Mouse (Mus musculus): ENCODE results near the gene Cip2a. TPM values are rescaled to one million over a fixed set of nuclear protein-coding genes. Genes with fewer than 3 reads are reported as not detected.
A peak's percentile ranks its signal among the peaks of the same experiment; 100 is the strongest.

The Cip2a gene
- polyA plus RNA-seq (2015; fragmentation: Nextera tagmentation; extraction: Ambion mirVana) = 7.3 and 8.9 TPM in 2 replicates

DNA sequence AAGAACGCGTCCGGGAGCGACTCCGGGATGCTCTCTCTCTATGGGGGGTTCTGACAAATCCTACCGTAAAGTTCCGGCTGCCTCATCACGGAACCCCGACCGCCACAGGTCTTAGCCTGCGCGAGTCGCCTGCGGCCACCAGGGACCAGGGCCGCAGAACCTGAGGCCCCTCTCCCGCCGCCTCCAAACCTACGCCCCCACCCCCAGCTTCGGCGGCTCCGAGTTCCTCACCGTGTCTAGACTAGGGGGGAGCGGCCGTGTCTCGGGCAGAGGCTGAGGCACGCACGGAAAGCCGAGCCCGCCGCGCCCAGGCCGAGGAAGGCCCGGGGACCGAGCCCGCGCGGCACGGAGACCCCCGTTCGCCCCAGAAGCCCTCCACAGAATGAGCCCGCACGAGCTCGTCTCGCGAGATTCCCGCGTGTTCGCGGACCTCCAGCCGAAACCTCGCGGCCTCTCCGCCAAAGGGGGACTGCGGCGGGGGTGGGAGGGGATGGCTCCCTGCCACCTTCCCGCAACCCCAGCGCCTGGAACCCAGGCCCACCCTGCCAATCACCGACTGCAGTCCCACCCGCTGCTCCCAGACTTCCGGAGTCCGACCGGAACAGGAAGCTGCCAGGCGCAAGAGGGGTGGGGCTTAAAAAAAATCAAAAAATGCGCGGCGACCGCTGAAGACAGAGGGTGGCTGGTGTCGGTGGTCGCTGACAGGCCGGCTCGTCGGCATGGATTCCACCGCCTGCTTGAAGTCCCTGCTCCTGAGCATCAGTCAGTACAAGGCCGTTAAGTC is at the start of gene Cip2a, which contains the start of gene Dzip3:
Gene Cip2a, plus strand, starts transcription at position 627 of the 784 bp plus-strand sequence.
Gene Dzip3, minus strand, starts transcription at position 607 of the 784 bp plus-strand sequence.
- Histone ChIP-seq H3K4me3 (peak within 1 kb of the TSS; percentile 97), H3K36me3 (no peaks in the 10 kb centered on the region), H3K27me3 (no peaks in the 10 kb centered on the region), H3K9ac (peak within 1 kb of the TSS; percentile 98), H3K4me1 (replicated peaks) (peaks cover 14% of the 10 kb centered on the region), H3K9me3 (no peaks in the 10 kb centered on the region), H3K27ac (replicated peaks) (peak within 1 kb of the TSS; percentile 97), H3K4me2 (peak within 1 kb of the TSS; percentile 95)
- peak; percentile 99 for ATAC-seq (ENCODE audit: low FRiP score, low read depth)
- under 1% methylated on average over 74 of the region's 74 CpGs for WGBS

DNA sequence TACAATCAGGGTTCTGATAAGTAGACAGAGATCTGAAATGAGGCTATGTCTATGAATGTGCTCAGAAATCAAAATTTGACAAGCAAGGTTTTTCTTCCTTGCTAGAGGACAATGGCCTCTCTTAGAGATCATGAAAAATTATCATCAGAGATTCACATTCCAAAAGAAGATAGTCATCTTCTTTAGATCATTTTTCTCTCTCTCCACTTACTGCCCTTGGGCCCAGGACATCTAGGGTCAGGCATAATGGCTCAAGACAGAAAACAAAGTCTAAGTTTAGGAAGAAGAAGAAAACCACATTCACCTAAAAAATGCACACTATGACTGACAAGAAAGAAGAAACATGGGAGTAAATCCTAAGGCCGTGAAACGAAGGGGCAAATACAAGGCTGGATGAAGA is 21.0 kb upstream of the Cip2a start:
- no peak for ATAC-seq (ENCODE audit: low FRiP score, low read depth)
- Histone ChIP-seq H3K36me3 (peaks cover 23% of the 10 kb centered on the region), H3K27me3 (no peaks in the 10 kb centered on the region), H3K4me2 (no peak overlapping the region), H3K27ac (replicated peaks) (no peak overlapping the region), H3K4me3 (no peak overlapping the region), H3K9ac (no peak overlapping the region), H3K4me1 (replicated peaks) (no peaks in the 10 kb centered on the region), H3K9me3 (no peaks in the 10 kb centered on the region)
- 98% methylated on average over 2 of the region's 2 CpGs for WGBS

DNA sequence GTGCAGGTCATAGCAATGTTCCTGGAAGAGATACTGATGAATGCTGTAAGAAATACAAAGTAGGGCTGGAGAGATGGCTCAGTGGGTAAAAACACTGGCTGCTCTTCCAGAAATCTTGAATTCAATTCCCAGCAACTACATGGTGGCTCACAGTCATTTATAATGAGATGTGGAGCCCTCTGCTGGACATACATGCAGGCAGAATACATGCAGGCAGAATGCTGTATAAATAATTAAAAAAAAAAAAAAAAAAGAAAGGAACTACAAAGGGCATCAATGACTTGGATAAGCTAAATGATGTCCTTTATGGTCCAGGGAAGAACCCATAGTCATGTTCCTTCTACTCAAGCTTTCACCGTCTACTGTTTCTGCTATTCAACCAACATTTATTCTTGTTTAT is 20.4 kb upstream of the Cip2a start:
- H3K27me3 ChIP-seq = no peaks in the 10 kb centered on the region
- 96% methylated on average over 1 of the region's 1 CpGs for WGBS
- peaks cover 29% of the 10 kb centered on the region for H3K36me3 ChIP-seq
- H3K4me1 ChIP-seq (replicated peaks) = no peaks in the 10 kb centered on the region
- no peaks in the 10 kb centered on the region for H3K9me3 ChIP-seq
- no peak overlapping the region for H3K27ac ChIP-seq (replicated peaks)
- no peak overlapping the region for H3K9ac ChIP-seq
- H3K4me2 ChIP-seq = no peak overlapping the region
- ATAC-seq (ENCODE audit: low FRiP score, low read depth) = no peak
- H3K4me3 ChIP-seq = no peak overlapping the region

DNA sequence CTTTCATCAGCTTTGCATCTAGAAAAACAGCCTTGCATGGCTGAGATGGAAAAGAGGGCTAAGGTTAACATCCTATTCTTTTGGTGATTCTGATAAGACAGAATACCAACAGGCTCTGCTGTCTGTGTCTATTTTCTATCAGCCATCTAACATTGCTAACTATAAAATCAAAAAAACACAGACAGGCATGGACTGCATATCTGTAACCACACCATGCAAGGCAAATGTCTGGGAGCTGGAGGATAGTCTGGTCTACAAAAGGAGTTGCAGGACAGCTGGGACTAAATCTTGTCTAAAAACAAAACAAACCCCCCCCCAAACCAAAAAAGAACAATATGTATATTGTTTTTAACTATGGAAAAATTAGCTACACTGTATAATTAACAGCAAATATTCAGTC is 14.0 kb upstream of the Cip2a start:
- Histone ChIP-seq H3K27me3 (no peaks in the 10 kb centered on the region), H3K36me3 (peaks cover 25% of the 10 kb centered on the region), H3K9me3 (no peaks in the 10 kb centered on the region), H3K4me2 (no peak overlapping the region), H3K4me1 (replicated peaks) (no peaks in the 10 kb centered on the region), H3K4me3 (no peak overlapping the region), H3K27ac (replicated peaks) (no peak overlapping the region), H3K9ac (no peak overlapping the region)
- ATAC-seq (ENCODE audit: low FRiP score, low read depth) = no peak

DNA sequence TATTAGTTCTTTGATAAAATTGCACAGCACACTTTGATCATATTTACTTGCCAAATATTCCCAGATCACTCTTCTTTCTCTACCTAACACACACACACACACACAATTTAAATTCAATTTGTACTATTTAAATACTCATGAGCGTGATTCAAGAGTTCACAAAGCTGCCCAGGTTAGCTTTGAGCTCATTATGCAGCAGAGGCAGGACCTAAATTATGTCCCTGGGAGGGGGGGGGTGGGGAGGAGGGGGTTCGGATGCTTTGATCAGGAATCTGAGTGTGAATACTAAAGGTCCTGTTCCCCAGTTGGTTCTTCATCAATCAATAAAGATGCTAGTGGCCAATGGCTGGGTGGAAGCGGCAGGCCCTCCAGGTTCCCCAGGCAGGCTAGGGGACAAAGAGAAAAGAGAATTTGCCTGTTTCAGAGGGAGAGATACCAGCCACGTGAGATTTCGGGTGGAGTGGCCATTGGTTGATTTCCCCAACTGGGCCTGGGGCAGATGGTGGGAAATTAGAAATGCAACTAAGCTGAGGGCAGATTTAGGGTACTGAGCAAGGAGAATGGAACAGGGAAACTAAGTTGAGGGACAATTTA is 8.9 kb upstream of the Cip2a start:
- no peaks in the 10 kb centered on the region for H3K4me1 ChIP-seq (replicated peaks)
- H3K27ac ChIP-seq (replicated peaks) = no peak overlapping the region
- ATAC-seq (ENCODE audit: low FRiP score, low read depth) = no peak
- 52% methylated on average over 5 of the region's 5 CpGs for WGBS
- H3K27me3 ChIP-seq = no peaks in the 10 kb centered on the region
- no peaks in the 10 kb centered on the region for H3K9me3 ChIP-seq
- H3K9ac ChIP-seq = no peak overlapping the region
- no peak overlapping the region for H3K4me3 ChIP-seq
- peaks cover 10% of the 10 kb centered on the region for H3K36me3 ChIP-seq
- H3K4me2 ChIP-seq = no peak overlapping the region

DNA sequence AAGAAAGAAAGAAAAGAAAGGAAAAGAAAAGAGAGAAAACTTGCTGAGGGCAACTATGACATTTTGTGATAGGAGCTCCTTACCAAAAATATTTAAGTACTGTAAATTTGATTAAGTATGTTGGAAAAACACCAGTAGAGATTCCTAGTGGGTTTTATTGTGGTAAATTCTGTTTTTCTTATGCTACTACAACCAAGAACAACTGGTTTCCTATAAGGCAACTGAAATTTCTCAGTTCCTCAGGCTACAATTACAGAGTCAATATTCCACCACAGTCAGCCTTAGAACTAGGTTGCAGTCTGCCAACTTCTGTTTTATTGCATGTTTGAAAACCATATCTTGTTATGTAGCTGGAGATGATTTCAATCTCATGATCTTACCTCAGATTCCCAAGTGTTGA is 4.3 kb upstream of the Cip2a start:
- no peaks in the 10 kb centered on the region for H3K27me3 ChIP-seq
- H3K36me3 ChIP-seq = no peaks in the 10 kb centered on the region
- no peak overlapping the region for H3K4me2 ChIP-seq
- H3K4me1 ChIP-seq (replicated peaks) = peaks cover 10% of the 10 kb centered on the region
- H3K9me3 ChIP-seq = no peaks in the 10 kb centered on the region
- no peak overlapping the region for H3K9ac ChIP-seq
- no peak overlapping the region for H3K4me3 ChIP-seq
- no peak overlapping the region for H3K27ac ChIP-seq (replicated peaks)
- ATAC-seq (ENCODE audit: low FRiP score, low read depth) = no peak

DNA sequence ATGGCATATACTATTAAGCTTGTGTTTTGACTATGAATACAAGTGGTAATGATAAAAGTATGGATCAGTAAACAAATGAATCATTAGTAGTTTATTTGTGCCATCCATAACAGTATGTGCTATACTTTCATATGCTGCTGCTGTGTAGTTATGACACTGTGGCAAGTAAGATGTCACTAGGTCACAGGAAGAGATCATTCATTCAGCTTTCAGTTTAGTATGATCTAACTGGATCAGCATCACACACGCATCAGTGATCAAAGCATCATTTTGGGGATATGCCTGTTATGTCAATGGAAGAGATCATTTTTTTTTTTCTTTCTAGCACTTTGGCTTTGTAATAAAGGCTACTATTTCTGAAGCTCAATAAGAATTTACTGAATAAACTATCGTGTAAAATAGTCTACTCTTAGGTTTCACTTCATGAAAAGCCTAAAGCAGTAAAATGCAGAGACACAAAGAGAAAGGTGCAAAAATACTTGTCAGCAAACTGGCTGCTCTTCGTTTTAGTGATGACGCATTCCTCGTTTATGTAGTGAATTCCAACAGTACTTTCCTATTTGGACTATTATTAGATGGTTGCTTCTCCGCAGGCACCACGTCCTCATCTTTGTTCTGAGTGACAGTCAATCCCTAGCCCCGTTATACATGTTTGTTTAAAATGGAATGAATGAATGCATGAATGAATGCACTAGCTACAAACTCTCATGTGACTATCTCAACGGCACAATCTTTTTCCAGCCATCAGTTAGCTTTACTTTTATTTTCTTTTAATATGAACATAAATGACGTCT is 1.4 kb upstream of the Cip2a start:
- peak overlapping the region; percentile 98 for H3K9ac ChIP-seq
- H3K4me2 ChIP-seq = peak overlapping the region; percentile 58
- H3K27me3 ChIP-seq = no peaks in the 10 kb centered on the region
- H3K36me3 ChIP-seq = no peaks in the 10 kb centered on the region
- peak overlapping the region; percentile 97 for H3K4me3 ChIP-seq
- 27% methylated on average over 10 of the region's 10 CpGs for WGBS
- peaks cover 14% of the 10 kb centered on the region for H3K4me1 ChIP-seq (replicated peaks)
- ATAC-seq (ENCODE audit: low FRiP score, low read depth) = no peak
- 0 out of 2 replicates have a peak overlapping the region, but pooled peaks have one; percentile 7 for H3K27ac ChIP-seq (replicated peaks)
- H3K9me3 ChIP-seq = no peaks in the 10 kb centered on the region

DNA sequence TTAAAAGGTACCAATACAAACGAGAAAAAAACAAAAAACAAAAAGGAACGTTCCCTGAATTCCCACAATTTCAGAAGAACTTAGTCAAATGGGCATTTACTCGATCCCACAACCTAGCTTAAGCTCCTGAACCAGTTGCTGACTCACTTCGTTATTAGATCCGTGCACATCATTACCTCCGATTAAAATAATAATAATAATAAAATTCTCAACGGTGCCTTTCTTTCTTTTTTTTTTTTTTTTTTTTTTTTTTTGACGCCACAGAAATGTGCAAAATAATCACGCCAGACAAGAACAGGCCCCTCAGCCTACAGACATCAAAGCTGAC is 790 bp upstream of the Cip2a start:
- Histone ChIP-seq H3K4me3 (peak overlapping the region; percentile 97), H3K4me2 (peak overlapping the region; percentile 58), H3K36me3 (no peaks in the 10 kb centered on the region), H3K27me3 (no peaks in the 10 kb centered on the region), H3K4me1 (replicated peaks) (peaks cover 14% of the 10 kb centered on the region), H3K9me3 (no peaks in the 10 kb centered on the region), H3K9ac (peak overlapping the region; percentile 98), H3K27ac (replicated peaks) (peak overlapping the region; percentile 97)
- WGBS = 3% methylated on average over 9 of the region's 9 CpGs
- no peak for ATAC-seq (ENCODE audit: low FRiP score, low read depth)

DNA sequence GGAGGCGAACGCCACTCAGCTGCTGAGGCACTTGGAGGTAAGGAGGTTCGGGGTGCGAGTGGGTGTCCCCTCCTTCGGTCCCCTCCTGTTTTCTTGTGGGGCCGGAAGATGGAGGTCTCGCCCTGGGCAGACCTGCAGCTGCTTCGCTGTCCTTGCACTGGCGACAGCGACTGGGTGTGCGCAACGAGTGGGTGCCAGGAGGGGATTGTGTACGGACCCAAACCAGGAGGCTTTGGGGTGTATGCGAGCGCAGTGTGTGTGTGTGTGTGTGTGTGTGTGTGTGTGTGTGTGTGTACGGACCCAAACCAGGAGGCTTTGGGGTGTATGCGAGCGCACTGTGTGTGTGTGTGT is 333 bp downstream of the Cip2a start:
- Histone ChIP-seq H3K36me3 (no peaks in the 10 kb centered on the region), H3K9ac (peak overlapping the region; percentile 46), H3K4me3 (peak overlapping the region; percentile 97), H3K4me1 (replicated peaks) (peaks cover 14% of the 10 kb centered on the region), H3K9me3 (no peaks in the 10 kb centered on the region), H3K27ac (replicated peaks) (no peak overlapping the region), H3K4me2 (peak overlapping the region; percentile 95), H3K27me3 (no peaks in the 10 kb centered on the region)
- no peak; the same call in 1 of the 2 replicates for ATAC-seq (ENCODE audit: low FRiP score, low read depth)
- 1% methylated on average over 18 of the region's 18 CpGs for WGBS

DNA sequence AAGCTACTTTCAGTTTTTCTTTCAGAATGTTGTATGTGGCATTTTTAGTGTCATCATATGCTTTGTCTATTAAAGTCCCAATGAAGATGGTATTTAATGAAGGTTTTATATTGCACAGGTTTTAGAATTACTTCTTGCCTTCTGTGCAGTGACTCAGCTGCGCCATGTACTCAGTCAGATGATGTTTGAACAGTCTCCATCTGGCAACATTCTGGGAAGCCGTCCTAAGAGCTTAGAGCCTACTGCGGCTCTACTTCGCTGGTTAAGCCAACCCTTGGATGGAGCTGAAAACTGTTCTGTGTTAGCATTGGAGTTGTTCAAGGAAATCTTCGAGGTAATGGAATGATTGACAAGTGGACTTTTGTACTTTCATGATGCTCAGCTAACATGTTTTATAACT is 10.2 kb downstream of the Cip2a start:
- no peak overlapping the region for H3K4me2 ChIP-seq
- WGBS = 93% methylated on average over 5 of the region's 5 CpGs
- 0 out of 2 replicates have a peak, but pooled peaks cover 5% of the 10 kb centered on the region for H3K36me3 ChIP-seq
- H3K4me1 ChIP-seq (replicated peaks) = no peaks in the 10 kb centered on the region
- H3K9me3 ChIP-seq = no peaks in the 10 kb centered on the region
- no peak overlapping the region for H3K9ac ChIP-seq
- no peaks in the 10 kb centered on the region for H3K27me3 ChIP-seq
- H3K4me3 ChIP-seq = no peak overlapping the region
- H3K27ac ChIP-seq (replicated peaks) = no peak overlapping the region
- no peak for ATAC-seq (ENCODE audit: low FRiP score, low read depth)

DNA sequence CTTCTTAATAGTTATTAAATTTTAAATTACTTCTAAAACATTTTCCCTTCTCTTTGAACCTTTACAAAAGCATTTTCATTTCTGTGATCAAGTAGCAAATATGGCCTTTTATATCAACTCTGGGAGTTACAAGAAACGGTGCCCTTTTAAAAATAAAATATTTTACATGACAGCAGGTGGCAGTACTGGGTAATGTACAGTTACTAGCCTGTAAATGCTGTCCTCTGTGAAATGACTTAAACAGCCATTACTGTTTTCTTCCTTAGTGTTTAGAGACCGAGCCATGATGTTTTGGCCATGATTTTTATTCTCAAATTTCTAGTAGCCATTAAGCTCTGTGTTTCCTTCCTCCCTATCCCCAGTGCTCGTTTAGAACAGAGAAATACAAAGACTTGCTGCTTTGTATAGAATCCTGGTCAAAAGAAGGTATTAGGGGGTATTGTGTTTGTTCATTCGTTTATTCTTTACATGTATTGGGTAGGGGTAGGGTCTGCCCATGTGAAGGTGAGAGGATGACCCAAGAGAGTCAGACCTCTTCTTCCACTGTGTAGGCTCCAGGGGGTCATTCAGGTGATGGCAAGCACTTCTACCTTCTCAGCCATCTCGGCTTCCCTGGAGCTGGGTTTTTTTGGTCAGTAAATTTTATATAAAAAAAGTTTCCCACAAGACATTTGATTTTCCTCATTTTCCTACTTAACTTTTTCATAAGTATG is 22.8 kb downstream of the Cip2a start:
- no peak overlapping the region for H3K27ac ChIP-seq (replicated peaks)
- no peaks in the 10 kb centered on the region for H3K9me3 ChIP-seq
- whole genome bisulfite sequencing = 60% methylated on average over 5 of the region's 5 CpGs
- no peak overlapping the region for H3K4me2 ChIP-seq
- no peaks in the 10 kb centered on the region for H3K36me3 ChIP-seq
- H3K4me1 ChIP-seq (replicated peaks) = no peaks in the 10 kb centered on the region
- H3K27me3 ChIP-seq = no peaks in the 10 kb centered on the region
- no peak overlapping the region for H3K9ac ChIP-seq
- ATAC-seq (ENCODE audit: low FRiP score, low read depth) = no peak; the same call in 1 of the 2 replicates
- H3K4me3 ChIP-seq = no peak overlapping the region
